Mouse (Mus musculus) right cerebral cortex, postnatal 14 days (tissue): ENCODE measurements around the gene Naa50.

ENCODE experiments used
- DNase-seq: peaks from one replicate; pipeline ENCODE4 v3.0.0; 2022

Naa50 gene

DNA sequence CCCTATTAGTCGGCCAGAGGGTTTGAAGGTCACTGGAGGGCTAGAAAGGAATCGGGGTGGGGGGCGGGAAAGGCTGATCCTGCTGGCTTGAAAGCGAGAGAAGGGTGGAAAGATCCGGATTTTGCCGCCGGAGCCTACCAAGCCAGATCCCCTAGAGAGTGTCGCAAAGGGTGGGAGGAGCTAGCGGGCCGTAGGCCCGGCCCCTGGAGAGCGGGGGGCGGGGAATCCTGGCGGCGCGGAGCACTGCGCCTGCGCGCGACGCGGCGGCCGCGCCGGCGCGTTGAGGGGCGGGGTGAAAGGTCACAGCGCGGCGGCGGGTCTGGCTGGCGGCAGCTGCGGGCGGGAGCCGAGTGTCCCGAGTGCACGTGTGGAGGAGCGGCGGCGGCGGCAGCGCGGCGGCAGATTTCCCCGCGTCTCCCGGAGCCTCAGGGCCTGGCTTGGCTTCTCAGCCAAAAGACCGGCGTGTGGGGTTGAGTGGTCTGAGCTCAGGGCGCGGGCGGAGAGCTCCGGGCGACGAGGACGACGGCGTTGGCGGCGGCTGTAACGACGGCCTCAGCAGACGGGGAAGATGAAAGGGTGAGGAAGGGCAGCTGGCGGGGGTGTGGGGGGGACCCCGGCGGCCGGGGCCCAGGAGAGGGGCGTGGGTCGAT lies at the start of gene Naa50, which contains the start of gene Atp6v1a:
Gene Naa50 (plus strand): TSS at position 295 of the 650 bp plus-strand sequence.
Gene Atp6v1a (minus strand): TSS at position 170 of the 650 bp plus-strand sequence.
- peak; percentile 93 for DNase-seq

DNA sequence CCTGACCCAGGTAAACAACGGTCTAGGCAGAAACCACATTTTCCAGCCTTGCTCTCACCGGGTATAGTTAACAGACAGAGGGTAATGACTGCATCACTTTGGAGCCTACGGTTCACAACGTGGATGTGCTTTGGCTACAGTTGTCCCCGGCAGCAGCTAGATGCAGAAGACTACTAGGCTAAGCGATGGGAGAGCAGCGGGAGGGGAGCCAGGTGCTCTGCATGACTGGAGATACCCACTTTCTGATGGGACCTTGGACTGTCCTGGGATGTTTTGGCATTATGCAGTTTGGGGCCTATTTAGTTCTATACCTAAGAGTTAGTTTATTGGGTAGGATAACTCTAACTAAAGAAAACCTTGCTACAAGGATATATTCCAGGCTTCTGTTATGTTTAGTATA lies 40.3 kb upstream of the Naa50 start:
- no peak for DNase-seq

DNA sequence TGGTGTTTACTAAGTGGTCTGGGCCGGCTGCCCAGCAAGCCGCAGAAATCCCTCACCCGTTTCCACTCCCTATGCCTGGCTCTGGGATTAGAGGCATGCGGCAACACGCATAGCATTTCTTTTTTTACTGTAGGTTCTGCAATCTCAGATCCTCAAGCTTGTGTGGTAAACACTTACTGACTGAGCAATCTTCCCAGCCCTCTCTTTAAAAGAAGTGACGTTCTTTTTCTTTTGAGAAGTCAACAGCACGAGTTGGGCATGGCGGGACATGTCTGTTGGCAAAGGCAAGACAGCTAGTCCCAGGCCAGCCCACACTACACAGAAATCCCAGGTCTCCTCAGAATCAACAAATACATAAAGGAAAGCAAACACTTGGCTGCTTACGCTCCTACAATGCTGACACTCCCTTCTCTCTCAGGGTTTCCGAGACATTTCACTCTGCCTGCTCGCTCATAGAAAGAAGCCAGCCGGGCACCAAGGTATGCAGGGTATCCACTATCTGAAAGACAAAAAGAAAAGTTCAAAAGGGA lies 38.4 kb upstream of the Naa50 start:
- DNase-seq: no peak

- DNase-seq: no peak
Observed at GRCm38 (mm10) chr16:44102925-44103324, 36.7 kb upstream of the Naa50 start.

DNA sequence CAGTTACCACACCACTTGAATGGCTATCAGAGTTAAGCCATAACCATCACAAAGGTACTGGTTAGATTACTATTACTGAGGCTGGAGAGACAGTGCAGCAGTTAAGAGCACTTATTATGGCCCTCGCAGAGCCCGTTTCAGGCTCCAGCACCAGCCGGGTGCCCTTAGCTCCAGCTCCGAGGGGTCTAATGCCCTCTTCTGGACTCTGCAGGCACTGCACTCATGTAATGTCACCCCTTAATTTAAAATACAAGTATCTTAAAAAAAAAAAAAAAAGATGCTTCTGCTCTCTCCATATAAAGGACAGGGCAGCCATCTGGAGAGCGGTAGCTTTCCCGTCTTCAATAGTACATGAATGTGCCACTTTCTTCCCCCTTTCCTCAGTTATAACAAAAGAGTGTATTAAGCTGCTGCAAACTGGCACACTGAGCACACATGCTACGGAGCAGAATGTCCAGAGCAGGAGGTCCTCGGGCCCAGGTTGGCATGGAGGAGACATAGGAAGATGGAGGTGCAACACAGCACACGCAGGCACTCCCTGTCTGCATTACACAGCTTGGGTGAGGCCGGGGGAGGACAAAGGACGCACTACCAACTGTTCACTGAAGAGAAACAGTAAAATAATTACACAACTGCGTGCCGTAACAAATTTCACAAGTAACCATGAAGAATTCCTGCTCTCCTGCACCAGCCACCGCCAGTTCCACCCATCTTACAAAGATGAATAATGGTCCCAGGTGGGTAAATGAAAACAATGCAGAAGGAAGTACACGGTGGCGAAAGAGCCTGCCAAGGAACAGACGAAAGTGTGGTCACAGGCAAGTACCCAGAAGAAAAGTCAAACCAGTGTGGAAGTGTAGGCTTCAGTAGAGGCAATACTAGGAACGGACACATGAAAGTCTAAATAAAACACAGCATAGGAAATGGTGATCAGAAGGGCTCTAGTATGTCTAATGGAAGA lies 35.5 kb upstream of the Naa50 start:
- DNase-seq: no peak

- DNase-seq: no peak
Observed at GRCm38 (mm10) chr16:44105211-44105610, 34.4 kb upstream of the Naa50 start.

- peak; percentile 36 for DNase-seq
Observed at GRCm38 (mm10) chr16:44109002-44109401, 30.6 kb upstream of the Naa50 start.

DNA sequence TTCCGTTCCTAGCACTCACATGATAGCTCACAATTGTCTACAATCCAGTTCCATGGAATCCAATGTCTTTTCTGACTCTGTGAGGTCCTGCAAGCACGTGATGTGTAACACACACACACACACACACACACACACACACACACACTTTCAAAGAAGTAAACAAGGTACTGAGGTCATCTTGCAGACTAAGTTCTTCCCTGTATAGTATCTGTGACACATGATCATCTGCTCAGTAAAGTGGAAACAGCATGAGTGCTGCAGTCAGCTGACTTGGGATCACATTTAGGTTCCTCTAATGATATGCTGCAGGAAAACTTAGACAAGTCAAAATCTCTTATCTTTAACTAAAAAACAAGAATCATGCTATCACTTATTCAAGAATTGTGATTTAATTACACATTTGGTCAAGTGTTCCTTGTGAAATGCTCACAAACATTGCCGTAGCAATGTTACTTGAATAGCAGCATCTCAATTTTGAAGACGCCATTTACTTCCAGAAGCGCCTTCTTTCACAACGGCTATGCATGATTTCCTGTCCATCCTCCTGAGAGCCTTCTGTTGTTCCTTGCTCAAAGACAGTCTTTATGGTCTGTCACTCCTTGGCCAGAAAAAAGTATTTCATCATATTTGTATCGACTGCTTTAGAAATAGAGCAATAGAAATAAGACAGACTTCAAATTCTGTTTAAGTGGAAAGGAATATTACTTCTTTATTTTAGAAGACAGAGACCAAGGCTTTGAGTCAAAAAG lies 19.7 kb upstream of the Naa50 start:
- DNase-seq: no peak

GRCm38 (mm10) chr16:44122122-44122521 lies 17.5 kb upstream of the Naa50 start:
- DNase-seq: no peak

DNA sequence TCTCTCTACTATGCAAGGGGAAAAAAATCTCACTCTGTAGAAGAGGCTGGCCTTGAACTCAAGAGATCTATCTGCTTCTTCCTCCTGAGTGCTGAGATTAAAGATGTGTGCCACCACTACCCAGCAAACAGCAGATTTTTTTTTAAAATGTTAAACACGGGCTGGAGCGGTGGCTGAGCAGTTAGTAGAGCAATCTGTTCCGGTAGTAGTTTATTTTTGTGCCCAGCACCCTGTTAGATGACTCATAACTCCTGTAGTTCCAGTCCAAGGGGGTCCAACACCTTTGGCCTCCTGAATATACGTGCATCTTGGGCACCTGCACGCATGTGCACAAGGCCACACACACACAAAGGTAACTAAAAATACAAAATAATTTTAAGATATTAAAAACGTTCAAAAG lies 17.1 kb upstream of the Naa50 start:
- no peak for DNase-seq

GRCm38 (mm10) chr16:44122982-44123725 lies 16.5 kb upstream of the Naa50 start:
- DNase-seq: no peak

- no peak for DNase-seq
Observed at GRCm38 (mm10) chr16:44123786-44124185, 15.8 kb upstream of the Naa50 start.

DNA sequence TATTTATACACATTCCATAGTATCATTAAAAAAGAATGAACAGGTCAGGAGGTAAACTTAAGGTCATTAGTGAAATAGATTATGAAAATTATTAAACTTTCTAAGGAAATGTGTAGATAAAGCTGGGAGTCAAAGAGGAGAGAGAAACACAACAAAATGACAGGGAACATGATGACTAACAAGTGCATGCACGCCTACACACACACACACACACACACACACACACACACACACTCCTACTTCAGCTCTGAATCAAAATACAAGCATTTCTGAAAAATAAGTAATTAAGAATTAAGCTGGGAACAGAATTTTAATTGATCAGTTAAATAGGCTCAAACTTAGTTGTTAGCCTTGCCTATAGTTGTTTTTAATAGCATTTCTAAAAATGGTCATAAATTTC lies 14.9 kb upstream of the Naa50 start:
- no peak for DNase-seq

DNA sequence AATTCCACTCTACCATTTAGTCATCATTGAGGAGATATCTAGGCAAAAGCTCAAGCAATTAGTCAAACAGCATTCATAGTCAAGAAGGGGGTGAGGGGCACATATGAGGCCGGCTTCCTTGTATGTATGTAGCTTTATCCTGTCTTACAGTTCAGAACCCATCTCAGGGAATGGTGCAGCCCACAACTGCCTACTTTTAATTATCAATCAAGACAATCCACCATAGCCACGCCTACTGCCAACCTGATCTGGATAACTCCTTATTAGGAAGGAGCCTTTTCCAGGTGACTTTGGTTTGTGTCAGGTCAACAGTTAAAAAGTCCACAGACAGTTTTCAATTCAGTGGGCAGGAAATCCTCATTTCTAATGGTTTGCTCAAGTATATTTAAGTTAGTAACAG lies 14.2 kb upstream of the Naa50 start:
- DNase-seq: no peak

DNA sequence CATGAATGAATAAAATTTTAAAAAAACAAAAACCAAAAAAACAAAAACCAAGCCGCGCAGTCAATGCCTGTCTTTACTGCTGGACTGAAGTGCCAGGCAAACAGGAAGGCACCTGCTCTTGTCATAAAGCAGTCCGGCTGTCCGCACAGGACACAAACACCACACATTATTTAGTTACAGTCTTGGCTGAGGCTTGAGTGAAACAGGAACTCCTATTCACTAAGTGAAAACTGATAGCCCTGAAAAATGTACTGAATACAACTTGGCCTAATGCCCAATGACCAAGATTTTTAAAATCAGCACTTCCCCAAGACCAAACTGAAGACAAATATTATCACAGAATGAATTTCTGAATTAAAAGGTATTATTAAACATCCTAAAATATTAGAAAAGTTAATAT lies 13.2 kb upstream of the Naa50 start:
- DNase-seq: no peak

DNA sequence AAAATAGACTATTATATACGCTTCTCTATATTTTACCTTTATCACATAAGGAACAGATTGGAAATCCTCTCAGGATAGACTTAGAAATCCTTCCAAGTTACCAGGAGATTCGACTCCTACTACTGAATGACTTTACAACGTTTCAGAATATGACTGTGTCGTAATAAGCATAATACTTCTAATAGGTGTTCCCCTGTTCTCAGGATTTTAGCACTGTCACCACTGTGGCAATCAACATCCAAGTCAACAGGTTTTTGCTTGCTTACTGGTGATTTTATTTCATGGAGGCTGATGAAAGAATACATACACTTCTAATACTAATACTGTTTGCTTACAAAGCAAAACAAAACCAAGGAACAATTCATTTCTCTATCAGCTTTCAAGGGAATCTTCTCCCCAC lies 7.3 kb upstream of the Naa50 start:
- DNase-seq: no peak

DNA sequence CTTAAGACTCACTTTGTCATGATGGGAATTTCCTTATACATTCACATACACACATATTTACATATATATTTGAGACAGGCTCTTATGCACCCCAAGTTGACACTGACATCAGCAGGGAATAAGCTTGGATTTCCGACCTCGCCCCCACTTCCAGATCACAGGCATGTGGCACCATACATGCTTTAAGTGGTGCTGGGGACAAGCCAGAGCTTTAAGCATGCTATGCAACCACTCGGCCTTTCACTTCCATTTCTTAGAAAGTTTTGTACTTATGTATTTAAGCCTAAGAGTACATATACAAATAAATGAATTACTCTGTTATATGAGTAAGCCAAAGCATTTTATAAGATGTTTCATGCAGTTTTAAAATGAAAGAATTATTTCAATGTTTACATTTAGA lies 6.4 kb upstream of the Naa50 start:
- no peak for DNase-seq

- no peak for DNase-seq
Observed at GRCm38 (mm10) chr16:44136511-44137021, 3.1 kb upstream of the Naa50 start.

GRCm38 (mm10) chr16:44138377-44138978 lies 1.2 kb upstream of the Naa50 start:
- DNase-seq: peak; percentile 15

DNA sequence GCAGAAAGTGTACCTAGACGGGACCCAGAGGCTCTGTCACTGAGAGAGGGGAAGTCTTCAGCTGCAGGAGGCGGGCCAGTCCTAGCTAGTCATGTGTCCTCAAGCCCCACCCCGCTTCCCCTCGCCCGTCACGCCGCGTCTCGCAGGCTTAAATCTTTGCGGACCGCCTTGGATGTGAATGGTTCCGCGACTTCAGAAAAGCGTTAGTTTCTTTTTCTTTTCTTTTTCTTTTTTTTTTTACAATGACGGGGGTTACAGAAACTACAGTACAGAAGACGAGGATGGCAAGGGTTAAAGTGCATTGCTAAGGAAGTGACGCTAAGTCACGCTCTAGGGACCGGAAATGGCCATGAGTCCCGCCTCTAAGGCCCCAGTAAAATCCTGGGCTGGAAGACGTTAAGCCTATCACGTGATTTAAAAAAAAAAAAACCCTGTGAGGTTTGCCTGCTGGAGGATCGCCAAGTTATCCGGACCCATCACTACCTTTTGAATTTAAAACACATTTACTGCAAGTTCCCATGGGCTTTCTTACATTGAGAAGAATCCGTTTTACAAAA lies 573 bp upstream of the Naa50 start:
- peak; percentile 81 for DNase-seq

- peak; percentile 63 for DNase-seq
Observed at GRCm38 (mm10) chr16:44140186-44140787, 657 bp downstream of the Naa50 start.
